Comparison of ENCODE assay signal across 26 mouse cellular contexts in genomic region chr12:99453797-99454196, GRCm38 (mm10).
DNase-seq lines count a peak whose midpoint lies in the region; ATAC-seq and TF ChIP-seq lines count a peak whose summit lies in the region.
"Had no signal": no experiment of that assay in that cellular context is flagged by ENCODE, and none has a peak within 500 bp of the region (broad histone marks: within the 10 kb centered on the region; RNA-seq: fewer than 3 reads in every experiment).

No protein-coding gene starts in this region.

- no peaks in the 10 kb centered on the region; the same call in 1 of the 2 replicates for H3K27me3 ChIP-seq in hindbrain, embryonic 12.5 days
- H3K27me3 ChIP-seq in hindbrain, embryonic 16.5 days (replicated peaks; ENCODE audit: control insufficient read depth, insufficient read depth, low read length): no peaks in the 10 kb centered on the region
- no peaks in the 10 kb centered on the region for H3K27me3 ChIP-seq in kidney, postnatal 0 days (ENCODE audit: insufficient read depth, low read length)
- no peaks in the 10 kb centered on the region for H3K27me3 ChIP-seq in neural tube, embryonic 14.5 days (ENCODE audit: control insufficient read depth, insufficient read depth, low read length)
- no peaks in the 10 kb centered on the region for H3K27me3 ChIP-seq in liver, embryonic 12.5 days (replicated peaks)
- H3K27me3 ChIP-seq: CH12.LX; embryonic facial prominence, embryonic 13.5 days; forebrain, embryonic 12.5 days; forebrain, embryonic 15.5 days; heart, embryonic 12.5 days; heart, embryonic 15.5 days; intestine, embryonic 15.5 days; Patski had no signal

- 59% methylated on average over 4 of the region's 4 CpGs for WGBS in hindbrain, embryonic 12.5 days
- WGBS in hindbrain, embryonic 16.5 days: 46% methylated on average over 4 of the region's 4 CpGs
- WGBS in kidney, postnatal 0 days: 32% methylated on average over 4 of the region's 4 CpGs
- 26% methylated on average over 4 of the region's 4 CpGs for WGBS in neural tube, embryonic 14.5 days
- WGBS in liver, embryonic 12.5 days (ENCODE audit: insufficient replicate concordance): 76% methylated on average over 4 of the region's 4 CpGs

- no peak overlapping the region for H3K4me3 ChIP-seq in hindbrain, embryonic 12.5 days
- H3K4me3 ChIP-seq in hindbrain, embryonic 16.5 days (ENCODE audit: low read length): no peak overlapping the region
- H3K4me3 ChIP-seq in kidney, postnatal 0 days (replicated peaks; ENCODE audit: low read depth, low read length): no peak overlapping the region
- no peak overlapping the region for H3K4me3 ChIP-seq in neural tube, embryonic 14.5 days (ENCODE audit: low read depth, low read length)
- no peak overlapping the region for H3K4me3 ChIP-seq in liver, embryonic 12.5 days
- H3K4me3 ChIP-seq: embryonic facial prominence, embryonic 10.5 days; embryonic facial prominence, embryonic 13.5 days; erythroblast, embryonic 14.5 days; forebrain, embryonic 12.5 days; forebrain, embryonic 15.5 days; heart, embryonic 12.5 days; heart, embryonic 15.5 days; intestine, embryonic 15.5 days had no signal

- H3K27ac ChIP-seq in hindbrain, embryonic 12.5 days: 0 out of 2 replicates have a peak overlapping the region, but pooled peaks have one; percentile 7
- H3K27ac ChIP-seq in hindbrain, embryonic 16.5 days (ENCODE audit: low read depth, low read length): no peak overlapping the region
- H3K27ac ChIP-seq in kidney, postnatal 0 days: no peak overlapping the region
- no peak overlapping the region for H3K27ac ChIP-seq in neural tube, embryonic 14.5 days (ENCODE audit: low read depth, low read length)
- H3K27ac ChIP-seq in liver, embryonic 12.5 days: no peak overlapping the region
- H3K27ac ChIP-seq: embryonic facial prominence, embryonic 10.5 days; embryonic facial prominence, embryonic 13.5 days; forebrain, embryonic 12.5 days; forebrain, embryonic 15.5 days; heart, embryonic 15.5 days; intestine, embryonic 15.5 days had no signal

- no peaks in the 10 kb centered on the region for H3K9me3 ChIP-seq in hindbrain, embryonic 12.5 days (replicated peaks)
- no peaks in the 10 kb centered on the region for H3K9me3 ChIP-seq in hindbrain, embryonic 16.5 days (ENCODE audit: control insufficient read depth, low read length)
- no peaks in the 10 kb centered on the region for H3K9me3 ChIP-seq in kidney, postnatal 0 days (replicated peaks; ENCODE audit: low read length)
- H3K9me3 ChIP-seq in neural tube, embryonic 14.5 days (ENCODE audit: control insufficient read depth, low read length): no peaks in the 10 kb centered on the region
- H3K9me3 ChIP-seq in liver, embryonic 12.5 days (replicated peaks): no peaks in the 10 kb centered on the region
- H3K9me3 ChIP-seq: embryonic facial prominence, embryonic 10.5 days; embryonic facial prominence, embryonic 13.5 days; forebrain, embryonic 12.5 days; forebrain, embryonic 15.5 days; heart, embryonic 12.5 days; heart, embryonic 15.5 days; intestine, embryonic 15.5 days had no signal

- 0 out of 2 replicates have a peak, but pooled peaks cover 4% of the 10 kb centered on the region for H3K36me3 ChIP-seq in hindbrain, embryonic 12.5 days
- no peaks in the 10 kb centered on the region for H3K36me3 ChIP-seq in hindbrain, embryonic 16.5 days (ENCODE audit: control insufficient read depth, insufficient read depth, low read length)
- no peaks in the 10 kb centered on the region for H3K36me3 ChIP-seq in kidney, postnatal 0 days (ENCODE audit: insufficient read depth, low read length)
- no peaks in the 10 kb centered on the region; the same call in 1 of the 2 replicates for H3K36me3 ChIP-seq in neural tube, embryonic 14.5 days (ENCODE audit: control insufficient read depth, insufficient read depth, low read length)
- no peaks in the 10 kb centered on the region for H3K36me3 ChIP-seq in liver, embryonic 12.5 days
- H3K36me3 ChIP-seq: embryonic facial prominence, embryonic 13.5 days; forebrain, embryonic 12.5 days; forebrain, embryonic 15.5 days; G1E; heart, embryonic 15.5 days; intestine, embryonic 15.5 days had no signal

- ATAC-seq in hindbrain, embryonic 12.5 days (ENCODE audit: low FRiP score): no peak
- no peak for ATAC-seq in hindbrain, embryonic 16.5 days
- ATAC-seq in kidney, postnatal 0 days (replicated peaks; ENCODE audit: low FRiP score, low read depth): no peak
- ATAC-seq in neural tube, embryonic 14.5 days (ENCODE audit: low read depth): peak; percentile 62; the same call in 1 of the 2 replicates
- no peak for ATAC-seq in liver, embryonic 12.5 days
- ATAC-seq: forebrain, embryonic 15.5 days; Patski had no signal

- peaks cover 35% of the 10 kb centered on the region for H3K4me1 ChIP-seq in hindbrain, embryonic 12.5 days
- H3K4me1 ChIP-seq in hindbrain, embryonic 16.5 days (ENCODE audit: control insufficient read depth, insufficient read depth, low read depth, low read length): peaks cover 22% of the 10 kb centered on the region
- H3K4me1 ChIP-seq in kidney, postnatal 0 days (replicated peaks; ENCODE audit: insufficient read depth, low read length): no peaks in the 10 kb centered on the region
- H3K4me1 ChIP-seq in neural tube, embryonic 14.5 days (ENCODE audit: control insufficient read depth, insufficient read depth, low read length): peaks cover 26% of the 10 kb centered on the region
- peaks cover 36% of the 10 kb centered on the region for H3K4me1 ChIP-seq in liver, embryonic 12.5 days

- TF ChIP-seq CTCF in kidney, postnatal 0 days (IDR thresholded peaks at IDR 0.05; ENCODE audit: low read depth): no peak

- no peak overlapping the region for H3K9ac ChIP-seq in hindbrain, embryonic 12.5 days
- H3K9ac ChIP-seq in hindbrain, embryonic 16.5 days (ENCODE audit: low read depth, low read length): no peak overlapping the region
- H3K9ac ChIP-seq in kidney, postnatal 0 days (ENCODE audit: low read depth, low read length): no peak overlapping the region
- no peak overlapping the region for H3K9ac ChIP-seq in neural tube, embryonic 14.5 days (replicated peaks; ENCODE audit: low read depth, low read length)
- H3K9ac ChIP-seq in liver, embryonic 12.5 days: no peak overlapping the region
- H3K9ac ChIP-seq: embryonic facial prominence, embryonic 13.5 days; forebrain, embryonic 12.5 days; forebrain, embryonic 15.5 days; heart, embryonic 12.5 days; heart, embryonic 15.5 days; intestine, embryonic 15.5 days had no signal

- DNase-seq in kidney, postnatal 0 days (ENCODE audit: low spot score): peak; percentile 9
- no peak for DNase-seq in kidney, postnatal 14 days
- DNase-seq: adrenal gland, postnatal 10 days; adrenal gland, postnatal 36 days; B cell, adult 2 months; cerebellum, adult 18-20 months; cerebellum, adult 9-10 months; cerebellum, postnatal 14 days; heart, adult 18-20 months; heart, postnatal 10 days; heart, postnatal 36 days had no signal

- no peak overlapping the region for H3K4me2 ChIP-seq in hindbrain, embryonic 12.5 days (replicated peaks)
- H3K4me2 ChIP-seq in hindbrain, embryonic 16.5 days (ENCODE audit: low read length): no peak overlapping the region
- no peak overlapping the region for H3K4me2 ChIP-seq in kidney, postnatal 0 days (ENCODE audit: low read length)
- H3K4me2 ChIP-seq in neural tube, embryonic 14.5 days (ENCODE audit: low read depth, low read length): no peak overlapping the region
- no peak overlapping the region for H3K4me2 ChIP-seq in liver, embryonic 12.5 days
- H3K4me2 ChIP-seq: embryonic facial prominence, embryonic 13.5 days; forebrain, embryonic 12.5 days; forebrain, embryonic 15.5 days; heart, embryonic 12.5 days; heart, embryonic 15.5 days; intestine, embryonic 15.5 days had no signal
